Mouse (Mus musculus) midbrain, postnatal 0 days (tissue): ENCODE measurements around the gene Rheb. TPM values are rescaled to one million over a fixed set of nuclear protein-coding genes. Genes with fewer than 3 reads are reported as not detected.

Experiments used
- ATAC-seq: fragments of 200-750 bp; cut with Nextera tagmentation; 2 replicates; pipeline ENCODE4 v1.8.0; 2017; ENCODE audit warnings: moderate number of reproducible peaks, mild to moderate bottlenecking, moderate TSS enrichment, moderate library complexity; ENCODE audit not compliant: low FRiP score
- DNase-seq: peaks from one replicate; pipeline ENCODE4 v3.0.0-alpha.2; 2015; ENCODE audit warnings: low spot score
- H3K27ac ChIP-seq: fragments of 300-500 bp; sonication (generic); 2 replicates; pipeline ENCODE4 v1.5.1; 2014; ENCODE audit warnings: low read depth, mild to moderate bottlenecking, low read length, mixed read lengths
- H3K27me3 ChIP-seq: fragments of 300-500 bp; sonication (generic); 2 replicates; pipeline ENCODE4 v1.6.1; 2014; ENCODE audit warnings: low read length, control low read depth, mixed read lengths; ENCODE audit not compliant: insufficient read depth
- H3K36me3 ChIP-seq: fragments of 300-500 bp; sonication (generic); 2 replicates; pipeline ENCODE4 v1.6.1; 2014; ENCODE audit warnings: low read length, control low read depth, mixed read lengths; ENCODE audit not compliant: insufficient read depth
- H3K4me1 ChIP-seq: fragments of 300-500 bp; sonication (generic); 2 replicates; pipeline ENCODE4 v1.6.1; 2014; ENCODE audit warnings: mild to moderate bottlenecking, control low read depth, antibody characterized with exemption, low read length, mixed read lengths; ENCODE audit not compliant: insufficient read depth
- H3K4me2 ChIP-seq: fragments of 300-500 bp; sonication (generic); 2 replicates; pipeline ENCODE4 v1.6.1; 2014; ENCODE audit warnings: low read depth, mild to moderate bottlenecking, low read length, mixed read lengths; ENCODE audit not compliant: poor library complexity, severe bottlenecking
- H3K4me3 ChIP-seq: fragments of 300-500 bp; sonication (generic); 2 replicates; pipeline ENCODE4 v1.5.1; 2014; ENCODE audit warnings: low read depth, mild to moderate bottlenecking, low read length, moderate library complexity
- H3K9ac ChIP-seq: fragments of 300-500 bp; sonication (generic); replicated peaks from 2 replicates; pipeline ENCODE4 v1.6.1; 2014; ENCODE audit warnings: mild to moderate bottlenecking, low read length, moderate library complexity, mixed read lengths; ENCODE audit not compliant: poor library complexity, severe bottlenecking
- H3K9me3 ChIP-seq: fragments of 300-500 bp; sonication (generic); 2 replicates; pipeline ENCODE4 v1.6.1; 2016; ENCODE audit warnings: low read length, control low read depth
- CTCF ChIP-seq: IDR thresholded peaks from 2 replicates; pipeline ENCODE4 v1.5.1; 2016; ENCODE audit warnings: antibody characterized with exemption, mild to moderate bottlenecking
- WGBS: fragments of 180-500 bp; shearing (Covaris S2); extraction: QIAGEN DNeasy Blood & Tissue Kit; methylation state at CpG from one replicate; pipeline ENCODE4 v1.1.7; 2014; 5-methylcytosine and 5-hydroxymethylcytosine counted together
- polyA plus RNA-seq: library from polyadenylated mRNA; unstranded; fragments of >200 nt; fragmentation: Nextera tagmentation; extraction: Ambion mirVana; gene quantifications from 2 replicates; pipeline ENCODE4 v1.2.1, GENCODE M21; 2015
- total RNA-seq: library from RNA; depleted of rRNA; stranded (reverse); fragments of >200 nt; gene quantifications from 2 replicates; pipeline ENCODE4 v1.2.3, GENCODE M21; 2014; rRNA removed

Rheb gene
- total RNA-seq: 96.0 and 102 TPM in 2 replicates
- 287 and 291 TPM in 2 replicates for polyA plus RNA-seq

DNA sequence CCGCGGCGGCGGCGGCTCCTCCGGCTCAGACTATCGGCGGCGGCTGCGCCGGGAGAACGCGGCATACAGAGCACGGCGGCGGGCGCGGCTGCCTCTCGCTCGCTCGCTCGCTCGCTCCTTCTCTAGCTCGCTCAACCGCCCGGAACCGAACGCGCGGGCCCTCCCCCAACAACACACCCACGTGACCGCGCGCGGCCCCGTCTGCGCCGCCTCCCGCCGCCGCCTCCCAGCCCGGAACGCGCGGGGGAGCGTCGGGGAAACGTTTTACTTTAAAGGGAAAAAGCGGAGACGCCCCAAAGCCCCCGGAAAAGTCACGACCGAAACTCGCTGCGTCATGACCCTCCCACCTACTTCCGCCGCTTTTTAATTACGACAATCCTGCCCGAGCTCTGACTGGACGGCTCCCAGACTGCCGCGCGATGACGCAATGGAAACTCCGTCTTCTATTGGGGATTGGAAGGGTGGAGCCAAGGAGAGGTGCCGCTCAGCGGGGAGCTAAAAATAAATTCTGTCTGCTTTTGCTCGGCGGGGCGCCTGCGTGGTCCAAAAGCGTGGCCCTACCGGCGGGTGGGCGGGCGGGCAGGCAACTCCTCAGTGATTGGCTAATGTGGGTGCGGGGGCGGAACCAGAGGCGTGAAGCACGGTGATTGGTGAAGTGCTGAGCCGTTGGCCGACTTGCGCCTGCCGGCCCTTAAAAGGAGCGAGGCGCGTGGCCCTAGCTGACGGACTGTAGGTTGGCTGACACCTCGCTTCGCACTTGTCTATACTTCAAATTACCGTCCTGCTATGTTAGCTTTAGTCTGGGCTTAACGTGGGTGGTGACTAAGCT, at the start of gene Rheb:
Rheb (minus strand) TSS at position 351 of the 829 bp plus-strand sequence.
- Histone ChIP-seq H3K4me2 (peak within 1 kb of the TSS; percentile 92), H3K4me1 (peaks cover 15% of the 10 kb centered on the region), H3K27ac (peak within 1 kb of the TSS; percentile 98), H3K36me3 (no peaks in the 10 kb centered on the region), H3K9me3 (no peaks in the 10 kb centered on the region), H3K4me3 (peak within 1 kb of the TSS; percentile 90), H3K9ac (peak within 1 kb of the TSS; percentile 91), H3K27me3 (no peaks in the 10 kb centered on the region)
- under 1% methylated on average over 92 of the region's 92 CpGs for whole genome bisulfite sequencing
- peak; percentile 97 for ATAC-seq
- no peak for TF ChIP-seq CTCF
- peak; percentile 100 for DNase-seq

DNA sequence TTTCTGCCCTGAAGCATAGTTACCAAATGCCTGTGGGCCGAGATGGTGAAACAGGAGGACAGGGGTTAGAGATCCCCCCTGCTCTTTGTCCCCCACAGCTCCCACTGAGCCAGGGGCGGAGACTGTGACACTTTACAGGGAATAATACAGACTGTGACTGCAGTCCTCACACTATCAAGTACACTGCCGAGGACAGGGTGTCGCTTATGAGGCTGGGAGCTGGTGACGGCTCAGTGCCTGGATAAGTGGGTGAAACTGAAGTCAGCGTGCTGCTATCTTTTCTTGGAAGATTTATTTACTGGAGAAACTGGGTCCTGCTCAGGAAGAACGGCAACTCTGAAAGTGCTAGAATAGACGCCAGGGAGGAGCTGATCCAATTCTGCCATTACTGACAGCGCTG, 47.4 kb upstream of the Rheb start:
- Histone ChIP-seq H3K9me3 (no peaks in the 10 kb centered on the region), H3K27ac (no peak overlapping the region), H3K4me2 (no peak overlapping the region), H3K4me3 (no peak overlapping the region), H3K27me3 (no peaks in the 10 kb centered on the region), H3K4me1 (no peaks in the 10 kb centered on the region), H3K36me3 (peaks cover 25% of the 10 kb centered on the region), H3K9ac (no peak overlapping the region)
- no peak for TF ChIP-seq CTCF
- DNase-seq: no peak
- ATAC-seq: no peak
- WGBS: 68% methylated on average over 9 of the region's 9 CpGs

DNA sequence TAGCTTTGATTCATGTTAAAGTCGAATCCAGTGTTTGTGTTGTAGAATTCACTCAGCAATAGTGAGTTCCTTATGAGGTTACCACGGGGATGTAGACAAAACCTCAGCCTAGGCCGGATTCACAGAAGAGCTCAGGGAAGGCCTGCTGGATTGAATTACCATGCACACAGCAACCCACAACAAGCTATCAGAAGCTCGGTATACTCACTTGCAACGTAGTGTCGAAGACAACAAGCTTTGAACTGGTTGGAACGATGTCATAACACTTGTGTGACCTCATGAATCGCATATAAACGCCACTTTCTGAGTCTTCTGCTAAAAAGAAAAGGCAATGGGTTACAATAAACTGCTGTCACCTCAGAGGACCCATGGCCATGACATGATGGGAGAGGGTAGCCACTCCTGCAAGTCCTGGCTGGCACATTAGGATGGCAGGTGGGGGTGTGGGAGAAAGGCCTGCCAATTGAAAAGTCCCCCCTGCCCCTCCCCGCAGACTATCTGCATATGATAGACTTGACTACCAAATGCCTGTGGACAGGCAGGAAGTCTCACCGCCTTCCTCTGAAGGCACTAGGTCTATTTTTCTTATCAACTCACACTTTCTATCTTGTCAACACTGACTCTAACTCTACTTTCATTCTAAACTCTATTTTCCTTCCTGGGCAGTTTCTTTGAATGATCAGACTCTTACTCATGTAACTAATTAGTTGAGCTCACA, 46.6 kb upstream of the Rheb start:
- DNase-seq (no peak), ATAC-seq (no peak)
- no peak for TF ChIP-seq CTCF
- Histone ChIP-seq H3K9me3 (no peaks in the 10 kb centered on the region), H3K4me1 (no peaks in the 10 kb centered on the region), H3K4me2 (no peak overlapping the region), H3K4me3 (no peak overlapping the region), H3K27ac (no peak overlapping the region), H3K9ac (no peak overlapping the region), H3K36me3 (peaks cover 26% of the 10 kb centered on the region), H3K27me3 (no peaks in the 10 kb centered on the region)
- 87% methylated on average over 11 of the region's 11 CpGs for WGBS

DNA sequence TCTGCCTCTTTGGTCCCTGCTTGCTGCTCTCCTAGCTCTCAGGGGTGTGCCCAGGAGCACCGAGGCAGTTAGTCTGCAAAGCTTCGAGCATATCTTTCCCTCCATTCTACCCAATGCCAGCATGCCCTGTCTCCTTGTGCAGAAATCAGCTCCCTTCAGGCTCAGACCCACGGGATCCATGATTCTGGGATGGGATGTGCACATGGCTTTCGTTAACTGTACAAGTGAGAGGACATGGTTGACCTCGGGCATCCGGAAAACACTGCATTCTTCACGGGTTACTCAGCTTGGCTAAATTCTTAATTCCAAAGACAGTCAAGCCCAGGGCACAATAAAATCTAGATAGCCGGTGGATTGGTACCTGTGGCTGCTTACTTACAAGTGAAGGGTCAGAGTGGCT, 44.8 kb upstream of the Rheb start:
- Histone ChIP-seq H3K4me1 (no peaks in the 10 kb centered on the region), H3K9me3 (no peaks in the 10 kb centered on the region), H3K27ac (no peak overlapping the region), H3K36me3 (peaks cover 34% of the 10 kb centered on the region), H3K4me2 (no peak overlapping the region), H3K4me3 (no peak overlapping the region), H3K9ac (no peak overlapping the region), H3K27me3 (no peaks in the 10 kb centered on the region)
- no peak for TF ChIP-seq CTCF
- 89% methylated on average over 8 of the region's 8 CpGs for WGBS
- ATAC-seq: no peak
- DNase-seq: no peak

DNA sequence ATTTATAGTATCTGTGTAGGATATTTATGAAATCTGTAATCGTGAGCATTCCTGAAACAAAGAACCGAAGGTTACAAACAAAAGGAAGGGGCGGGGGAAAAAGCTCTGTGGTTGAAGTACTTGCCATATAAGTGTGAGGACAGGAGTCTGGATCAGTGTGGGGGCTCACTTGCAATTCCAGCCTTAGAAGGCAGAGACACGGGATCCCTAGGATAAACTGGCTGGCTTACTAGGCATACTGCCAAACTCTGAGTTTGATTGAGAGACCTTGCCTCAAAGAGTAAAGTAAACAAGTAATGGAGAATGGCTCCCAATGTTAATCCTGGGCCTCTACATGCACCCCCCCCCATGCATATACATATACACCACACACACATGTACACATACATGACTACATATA, 36.3 kb upstream of the Rheb start:
- TF ChIP-seq CTCF: no peak
- Histone ChIP-seq H3K4me1 (no peaks in the 10 kb centered on the region), H3K9me3 (no peaks in the 10 kb centered on the region), H3K27ac (no peak overlapping the region), H3K4me3 (no peak overlapping the region), H3K9ac (no peak overlapping the region), H3K36me3 (peaks cover 46% of the 10 kb centered on the region), H3K4me2 (no peak overlapping the region), H3K27me3 (no peaks in the 10 kb centered on the region)
- ATAC-seq (no peak), DNase-seq (no peak)
- 89% methylated on average over 4 of the region's 4 CpGs for WGBS
